Comparison of ENCODE assay signal across 8 mouse cellular contexts in the genomic region with DNA sequence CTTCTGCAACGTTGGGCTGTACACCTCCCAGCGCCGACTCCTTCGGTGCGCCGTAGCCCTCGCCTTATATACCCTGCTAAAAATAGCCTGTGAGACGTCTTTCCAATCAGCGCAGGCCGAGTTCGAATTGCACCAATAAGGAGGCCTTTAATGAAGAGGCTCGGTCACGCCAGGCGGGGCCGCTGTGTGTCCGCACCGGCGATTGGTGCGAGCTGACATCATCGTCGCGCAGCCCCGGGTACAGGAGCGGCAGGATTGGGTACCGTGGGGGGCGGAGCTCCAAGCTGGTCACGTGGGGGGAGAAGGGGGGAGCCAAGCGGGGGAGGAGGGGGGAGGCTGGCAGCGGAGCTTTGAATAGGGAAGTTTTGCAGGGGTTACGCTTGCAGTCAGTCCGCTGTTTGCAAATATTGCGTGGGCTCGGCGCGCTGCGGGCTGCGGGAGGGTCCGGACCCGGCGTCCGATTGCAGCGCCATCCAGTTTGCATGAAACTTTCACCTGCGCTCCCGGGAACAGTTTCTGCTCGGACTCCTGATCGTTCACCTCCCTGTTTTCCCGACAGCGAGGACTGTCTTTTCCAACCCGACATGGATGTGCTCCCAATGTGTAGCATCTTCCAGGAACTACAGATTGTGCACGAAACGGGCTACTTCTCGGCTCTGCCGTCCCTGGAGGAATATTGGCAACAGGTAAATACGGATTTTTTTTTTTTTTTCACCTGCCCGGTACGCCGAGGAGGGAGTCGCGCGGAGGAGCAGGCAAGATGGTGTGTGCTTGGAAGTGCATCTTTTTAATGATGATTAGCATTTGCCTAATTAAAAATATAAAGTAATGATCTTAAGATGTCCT. TPM values are rescaled to one million over a fixed set of nuclear protein-coding genes. Genes with fewer than 3 reads are reported as not detected.
DNase-seq lines count a peak whose midpoint lies in the region; ATAC-seq and TF ChIP-seq lines count a peak whose summit lies in the region.

A gene (plus strand): TSS at position 326 of the 846 bp plus-strand sequence.

- TF ChIP-seq POLR2A in bone marrow, adult 2 months (IDR thresholded peaks at IDR 0.05; ENCODE audit: borderline replicate concordance, control insufficient read depth, low read depth, low read length): peak; percentile 100
- peak; percentile 100; the same call in 1 of the 2 replicates for TF ChIP-seq POLR2A in limb, embryonic 14.5 days (IDR thresholded peaks at IDR 0.05; ENCODE audit: borderline replicate concordance, extremely low read depth, insufficient read depth, insufficient read length)

- H3K27ac ChIP-seq in bone marrow, adult 2 months (ENCODE audit: control insufficient read depth, insufficient read depth, low read depth, low read length, poor library complexity): peak within 1 kb of the TSS; percentile 99
- peak within 1 kb of the TSS; percentile 99 for H3K27ac ChIP-seq in embryonic facial prominence, embryonic 15.5 days (replicated peaks)
- H3K27ac ChIP-seq in limb, embryonic 14.5 days (replicated peaks; ENCODE audit: low read depth, low read length): peak within 1 kb of the TSS; percentile 99
- H3K27ac ChIP-seq in midbrain, postnatal 0 days (ENCODE audit: low read depth, low read length): peak within 1 kb of the TSS; percentile 100

- peak within 1 kb of the TSS; percentile 66 for H3K4me2 ChIP-seq in embryonic facial prominence, embryonic 15.5 days (replicated peaks)
- peak within 1 kb of the TSS; percentile 87 for H3K4me2 ChIP-seq in limb, embryonic 14.5 days (replicated peaks; ENCODE audit: low read depth, low read length, severe bottlenecking)
- peak within 1 kb of the TSS; percentile 79 for H3K4me2 ChIP-seq in midbrain, postnatal 0 days (ENCODE audit: low read depth, low read length, poor library complexity, severe bottlenecking)

- peak; percentile 97 for DNase-seq in 416B (ENCODE audit: low read depth)
- DNase-seq in heart, adult 8-10 months (ENCODE audit: low spot score): peak; percentile 100
- DNase-seq in kidney, adult 9 months: peak; percentile 100
- peak; percentile 98 for DNase-seq in limb, embryonic 14.5 days (ENCODE audit: low spot score)
- peak; percentile 100 for DNase-seq in midbrain, postnatal 0 days (ENCODE audit: low spot score)
- DNase-seq in spleen, postnatal 14 days (ENCODE audit: low spot score in 2 of 2): peak; percentile 93 to 94

- TF ChIP-seq CTCF in bone marrow, adult 2 months (IDR thresholded peaks at IDR 0.05; ENCODE audit: control insufficient read depth, insufficient read depth, low read length): no peak
- TF ChIP-seq CTCF in midbrain, postnatal 0 days (IDR thresholded peaks at IDR 0.05): peak; percentile 8; the same call in 1 of the 2 replicates

- H3K27me3 ChIP-seq in embryonic facial prominence, embryonic 15.5 days: no peaks in the 10 kb centered on the region
- no peaks in the 10 kb centered on the region for H3K27me3 ChIP-seq in limb, embryonic 14.5 days (ENCODE audit: control insufficient read depth, insufficient read depth, low read length)
- no peaks in the 10 kb centered on the region for H3K27me3 ChIP-seq in midbrain, postnatal 0 days (ENCODE audit: insufficient read depth, low read length)

- WGBS in bone marrow, adult 2 months: under 1% methylated on average over 59 of the region's 60 CpGs
- 0% methylated on average over 57 of the region's 60 CpGs for WGBS in embryonic facial prominence, embryonic 15.5 days
- under 1% methylated on average over 54 of the region's 60 CpGs for WGBS in limb, embryonic 14.5 days
- WGBS in midbrain, postnatal 0 days: under 1% methylated on average over 54 of the region's 60 CpGs

- peak within 1 kb of the TSS; percentile 92 for H3K4me3 ChIP-seq in bone marrow, adult 2 months (replicated peaks; ENCODE audit: control insufficient read depth, low read depth, low read length)
- H3K4me3 ChIP-seq in embryonic facial prominence, embryonic 15.5 days (replicated peaks): peak within 1 kb of the TSS; percentile 60
- peak within 1 kb of the TSS; percentile 75 for H3K4me3 ChIP-seq in limb, embryonic 14.5 days (replicated peaks; ENCODE audit: low read length)
- H3K4me3 ChIP-seq in midbrain, postnatal 0 days (ENCODE audit: low read depth, low read length): peak within 1 kb of the TSS; percentile 83

- H3K9me3 ChIP-seq in embryonic facial prominence, embryonic 15.5 days (replicated peaks): no peaks in the 10 kb centered on the region
- no peaks in the 10 kb centered on the region for H3K9me3 ChIP-seq in limb, embryonic 14.5 days (ENCODE audit: control insufficient read depth, low read length)
- H3K9me3 ChIP-seq in midbrain, postnatal 0 days (ENCODE audit: low read length): no peaks in the 10 kb centered on the region

- H3K9ac ChIP-seq in embryonic facial prominence, embryonic 15.5 days: peak within 1 kb of the TSS; percentile 79
- H3K9ac ChIP-seq in limb, embryonic 14.5 days (ENCODE audit: low read depth, low read length, severe bottlenecking): peak within 1 kb of the TSS; percentile 93
- H3K9ac ChIP-seq in midbrain, postnatal 0 days (replicated peaks; ENCODE audit: low read length, poor library complexity, severe bottlenecking): peak within 1 kb of the TSS; percentile 89

- ATAC-seq in embryonic facial prominence, embryonic 15.5 days (ENCODE audit: insufficient number of reproducible peaks, low FRiP score, low TSS enrichment, low read depth): peak; percentile 100
- ATAC-seq in limb, embryonic 14.5 days (ENCODE audit: low FRiP score, low read depth): peak; percentile 99
- peak; percentile 100 for ATAC-seq in midbrain, postnatal 0 days (ENCODE audit: low FRiP score)

- H3K4me1 ChIP-seq in bone marrow, adult 2 months (ENCODE audit: control insufficient read depth, insufficient read depth, low read length): peaks cover 4% of the 10 kb centered on the region; the same call in 1 of the 2 replicates
- H3K4me1 ChIP-seq in embryonic facial prominence, embryonic 15.5 days: peaks cover 23% of the 10 kb centered on the region
- H3K4me1 ChIP-seq in limb, embryonic 14.5 days (ENCODE audit: control insufficient read depth, insufficient read depth, low read length): peaks cover 18% of the 10 kb centered on the region; the same call in 1 of the 2 replicates
- H3K4me1 ChIP-seq in midbrain, postnatal 0 days (ENCODE audit: insufficient read depth, low read length): peaks cover 17% of the 10 kb centered on the region

- H3K36me3 ChIP-seq in embryonic facial prominence, embryonic 15.5 days: peaks cover 16% of the 10 kb centered on the region
- H3K36me3 ChIP-seq in limb, embryonic 14.5 days (ENCODE audit: control insufficient read depth, insufficient read depth, low read length): peaks cover 18% of the 10 kb centered on the region
- peaks cover 13% of the 10 kb centered on the region for H3K36me3 ChIP-seq in midbrain, postnatal 0 days (ENCODE audit: insufficient read depth, low read length)

RNA-seq across cellular contexts. Expression of the gene that starts here (rescaled TPM):
- polyA plus RNA-seq in bone marrow, adult 2 months (2011; ENCODE audit: insufficient read depth, insufficient read length, low replicate concordance, missing spikeins): 14.2 and 32.9 TPM in 2 replicates
- 90.1 and 97.1 TPM in 2 replicates for polyA plus RNA-seq in embryonic facial prominence, embryonic 15.5 days (2015; fragmentation: Nextera tagmentation; extraction: Ambion mirVana)
- total RNA-seq in heart, adult 8-10 months (2022): 10 to 100 TPM; 36.0 to 49.3 (median 42.0) TPM
- polyA plus RNA-seq in limb, embryonic 14.5 days (2012; rRNA removed): 24.5 and 24.7 TPM in 2 replicates
- 79.1 and 86.4 TPM in 2 replicates for polyA plus RNA-seq in limb, embryonic 14.5 days (2014; fragmentation: Nextera tagmentation; extraction: Ambion mirVana)
- 63.9 and 75.1 TPM in 2 replicates for total RNA-seq in midbrain, postnatal 0 days (2014; rRNA removed)
- 153 and 157 TPM in 2 replicates for polyA plus RNA-seq in midbrain, postnatal 0 days (2015; fragmentation: Nextera tagmentation; extraction: Ambion mirVana)

Comparison
In these comparisons a context has a peak if more than half of its experiments do, and no peak if none do; other contexts are left out.
1. Peak in every context shown above with its lines: DNase-seq, ATAC-seq, H3K4me3 ChIP-seq and H3K27ac ChIP-seq.